Mouse (Mus musculus): Measurements from ENCODE around the gene Pilra. TPM values are rescaled to one million over a fixed set of nuclear protein-coding genes. Genes with fewer than 3 reads are reported as not detected.

Pilra gene
- total RNA-seq, 1 experiment: 0.62 TPM

- no peak overlapping the region for H3K4me3 ChIP-seq (ENCODE audit: insufficient read depth in 1 of 2, low read depth in 1 of 2, low read length in 2 of 2, poor library complexity in 1 of 2, severe bottlenecking in 1 of 2)
- H3K9me3 ChIP-seq (ENCODE audit: control insufficient read depth, insufficient read depth, low read depth, low read length): peaks cover 6% of the 10 kb centered on the region
- H3K4me1 ChIP-seq (ENCODE audit: control insufficient read depth in 2 of 2, insufficient read depth in 2 of 2, low read length in 2 of 2, poor library complexity in 1 of 2): no peaks in the 10 kb centered on the region
- DNase-seq (ENCODE audit: low read depth, low spot score): no peak
- TF ChIP-seq HCFC1 (IDR thresholded peaks at IDR 0.05; ENCODE audit: borderline replicate concordance, insufficient read depth, low read length): no peak
- TF ChIP-seq ZNF384 (IDR thresholded peaks at IDR 0.05; ENCODE audit: low read depth, low read length): no peak
- TF ChIP-seq ZC3H11A (IDR thresholded peaks at IDR 0.05; ENCODE audit: borderline replicate concordance, low read depth, low read length): no peak
- TF ChIP-seq CHD2 (IDR thresholded peaks at IDR 0.05; ENCODE audit: low read depth, low read length): no peak
- no peak for TF ChIP-seq MAFK (IDR thresholded peaks at IDR 0.05; ENCODE audit: insufficient read depth, low read depth, low read length)
- H3K27ac ChIP-seq (ENCODE audit: insufficient read depth, low read depth, low read length, poor library complexity, severe bottlenecking): no peak overlapping the region
- H3K9ac ChIP-seq (ENCODE audit: insufficient read depth, low read depth, low read length, poor library complexity, severe bottlenecking): no peak overlapping the region
- in situ Hi-C loops (cut with MboI; ENCODE audit: low sequenced_read_pairs in 2 of 2, unreplicated experiment in 2 of 2): no loop called here
- peaks cover 9% of the 10 kb centered on the region; the same call in 1 of the 2 replicates for H3K36me3 ChIP-seq (ENCODE audit: control insufficient read depth, insufficient read depth, low read length, poor library complexity, severe bottlenecking)
Observed at GRCm38 (mm10) chr5:137808316-137808715, 27.8 kb downstream of the Pilra start.

GRCm38 (mm10) chr5:137806158-137806557 is 29.9 kb downstream of the Pilra start:
- no peaks in the 10 kb centered on the region for H3K9me3 ChIP-seq (ENCODE audit: control insufficient read depth, insufficient read depth, low read depth, low read length)
- no peaks in the 10 kb centered on the region for H3K4me1 ChIP-seq (ENCODE audit: control insufficient read depth in 2 of 2, insufficient read depth in 2 of 2, low read length in 2 of 2, poor library complexity in 1 of 2)
- no peak for TF ChIP-seq ZNF384 (IDR thresholded peaks at IDR 0.05; ENCODE audit: low read depth, low read length)
- no peak for TF ChIP-seq CHD2 (IDR thresholded peaks at IDR 0.05; ENCODE audit: low read depth, low read length)
- no peak for TF ChIP-seq HCFC1 (IDR thresholded peaks at IDR 0.05; ENCODE audit: borderline replicate concordance, insufficient read depth, low read length)
- no peak for TF ChIP-seq MAFK (IDR thresholded peaks at IDR 0.05; ENCODE audit: insufficient read depth, low read depth, low read length)
- TF ChIP-seq ZC3H11A (IDR thresholded peaks at IDR 0.05; ENCODE audit: borderline replicate concordance, low read depth, low read length): no peak
- H3K9ac ChIP-seq (ENCODE audit: insufficient read depth, low read depth, low read length, poor library complexity, severe bottlenecking): no peak overlapping the region
- H3K27ac ChIP-seq (ENCODE audit: insufficient read depth, low read depth, low read length, poor library complexity, severe bottlenecking): no peak overlapping the region
- peaks cover under 1% of the 10 kb centered on the region; the same call in 1 of the 2 replicates for H3K36me3 ChIP-seq (ENCODE audit: control insufficient read depth, insufficient read depth, low read length, poor library complexity, severe bottlenecking)
- DNase-seq (ENCODE audit: low read depth, low spot score): no peak
- in situ Hi-C loops (cut with MboI; ENCODE audit: low sequenced_read_pairs in 2 of 2, unreplicated experiment in 2 of 2): no loop called here
- H3K4me3 ChIP-seq (ENCODE audit: insufficient read depth in 1 of 2, low read depth in 1 of 2, low read length in 2 of 2, poor library complexity in 1 of 2, severe bottlenecking in 1 of 2): no peak overlapping the region

GRCm38 (mm10) chr5:137800917-137801316 is 35.2 kb downstream of the Pilra start:
- in situ Hi-C loops (cut with MboI; ENCODE audit: low sequenced_read_pairs in 2 of 2, unreplicated experiment in 2 of 2): no loop called here
- Histone ChIP-seq H3K4me3 (ENCODE audit: insufficient read depth in 1 of 2, low read depth in 1 of 2, low read length in 2 of 2, poor library complexity in 1 of 2, severe bottlenecking in 1 of 2) (no peak overlapping the region), H3K9me3 (ENCODE audit: control insufficient read depth, insufficient read depth, low read depth, low read length) (no peaks in the 10 kb centered on the region), H3K4me1 (ENCODE audit: control insufficient read depth in 2 of 2, insufficient read depth in 2 of 2, low read length in 2 of 2, poor library complexity in 1 of 2) (no peaks in the 10 kb centered on the region), H3K9ac (ENCODE audit: insufficient read depth, low read depth, low read length, poor library complexity, severe bottlenecking) (no peak overlapping the region), H3K36me3 (ENCODE audit: control insufficient read depth, insufficient read depth, low read length, poor library complexity, severe bottlenecking) (no peaks in the 10 kb centered on the region), H3K27ac (ENCODE audit: insufficient read depth, low read depth, low read length, poor library complexity, severe bottlenecking) (no peak overlapping the region)
- DNase-seq (ENCODE audit: low read depth, low spot score): no peak
- no peak for TF ChIP-seq ZC3H11A (IDR thresholded peaks at IDR 0.05; ENCODE audit: borderline replicate concordance, low read depth, low read length)
- no peak for TF ChIP-seq CHD2 (IDR thresholded peaks at IDR 0.05; ENCODE audit: low read depth, low read length)
- no peak for TF ChIP-seq HCFC1 (IDR thresholded peaks at IDR 0.05; ENCODE audit: borderline replicate concordance, insufficient read depth, low read length)
- no peak for TF ChIP-seq MAFK (IDR thresholded peaks at IDR 0.05; ENCODE audit: insufficient read depth, low read depth, low read length)
- TF ChIP-seq ZNF384 (IDR thresholded peaks at IDR 0.05; ENCODE audit: low read depth, low read length): no peak

DNA sequence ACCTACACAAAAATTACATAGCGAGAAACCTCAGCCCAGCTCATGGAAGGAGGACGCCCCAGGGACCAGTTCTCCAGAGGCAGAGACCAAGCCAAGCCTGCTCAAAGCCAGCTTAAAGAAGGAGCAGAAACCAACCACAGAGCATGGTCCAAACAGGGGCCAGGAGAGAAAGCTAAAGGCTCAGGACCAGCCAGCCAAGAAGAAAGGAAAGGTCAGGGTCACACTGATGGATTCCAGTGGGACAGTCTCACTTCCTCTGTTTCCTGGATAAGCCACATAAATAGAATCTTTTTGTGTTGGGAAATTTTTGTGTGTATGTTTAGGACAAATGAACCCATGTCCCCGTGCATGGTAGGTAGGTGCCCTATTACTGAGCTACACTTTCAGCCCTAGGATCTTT is 39.5 kb downstream of the Pilra start:
- Histone ChIP-seq H3K36me3 (ENCODE audit: control insufficient read depth, insufficient read depth, low read length, poor library complexity, severe bottlenecking) (no peaks in the 10 kb centered on the region), H3K4me1 (ENCODE audit: control insufficient read depth in 2 of 2, insufficient read depth in 2 of 2, low read length in 2 of 2, poor library complexity in 1 of 2) (no peaks in the 10 kb centered on the region), H3K9me3 (ENCODE audit: control insufficient read depth, insufficient read depth, low read depth, low read length) (no peaks in the 10 kb centered on the region), H3K27ac (ENCODE audit: insufficient read depth, low read depth, low read length, poor library complexity, severe bottlenecking) (no peak overlapping the region), H3K9ac (ENCODE audit: insufficient read depth, low read depth, low read length, poor library complexity, severe bottlenecking) (no peak overlapping the region), H3K4me3 (ENCODE audit: insufficient read depth in 1 of 2, low read depth in 1 of 2, low read length in 2 of 2, poor library complexity in 1 of 2, severe bottlenecking in 1 of 2) (no peak overlapping the region)
- TF ChIP-seq ZC3H11A (IDR thresholded peaks at IDR 0.05; ENCODE audit: borderline replicate concordance, low read depth, low read length) (no peak), CHD2 (IDR thresholded peaks at IDR 0.05; ENCODE audit: low read depth, low read length) (no peak), ZNF384 (IDR thresholded peaks at IDR 0.05; ENCODE audit: low read depth, low read length) (no peak), MAFK (IDR thresholded peaks at IDR 0.05; ENCODE audit: insufficient read depth, low read depth, low read length) (no peak), HCFC1 (IDR thresholded peaks at IDR 0.05; ENCODE audit: borderline replicate concordance, insufficient read depth, low read length) (no peak)
- no peak for DNase-seq (ENCODE audit: low read depth, low spot score)
- in situ Hi-C loops (cut with MboI; ENCODE audit: low sequenced_read_pairs in 2 of 2, unreplicated experiment in 2 of 2): no loop called here

DNA sequence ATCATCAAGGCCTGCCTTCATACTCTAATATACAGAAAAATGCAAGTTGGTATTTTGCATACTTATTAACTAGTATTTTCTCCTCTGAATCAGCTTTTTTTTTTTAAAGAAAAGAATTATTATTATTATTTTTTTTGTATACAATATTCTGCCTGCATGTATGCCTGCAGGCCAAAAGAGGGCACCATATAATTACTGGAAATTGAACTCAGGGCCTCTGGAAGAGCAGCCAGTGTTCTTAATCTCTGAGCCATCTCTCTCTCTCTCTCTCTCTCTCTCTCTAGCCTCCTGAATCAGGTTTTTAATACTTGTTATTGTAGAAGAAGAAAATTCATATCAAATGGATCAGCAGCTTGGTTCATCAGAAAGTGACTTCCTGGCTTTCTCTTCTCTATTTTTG is 44.5 kb downstream of the Pilra start:
- no peak overlapping the region for H3K27ac ChIP-seq (ENCODE audit: insufficient read depth, low read depth, low read length, poor library complexity, severe bottlenecking)
- no peak for DNase-seq (ENCODE audit: low read depth, low spot score)
- in situ Hi-C loops (cut with MboI; ENCODE audit: low sequenced_read_pairs in 2 of 2, unreplicated experiment in 2 of 2): no loop called here
- no peak overlapping the region for H3K4me3 ChIP-seq (ENCODE audit: insufficient read depth in 1 of 2, low read depth in 1 of 2, low read length in 2 of 2, poor library complexity in 1 of 2, severe bottlenecking in 1 of 2)
- no peak overlapping the region for H3K9ac ChIP-seq (ENCODE audit: insufficient read depth, low read depth, low read length, poor library complexity, severe bottlenecking)
- peaks cover 0 to 3% of the 10 kb centered on the region in 2 experiments; a peak in 1 of 4 replicates for H3K4me1 ChIP-seq (ENCODE audit: control insufficient read depth in 2 of 2, insufficient read depth in 2 of 2, low read length in 2 of 2, poor library complexity in 1 of 2)
- H3K36me3 ChIP-seq (ENCODE audit: control insufficient read depth, insufficient read depth, low read length, poor library complexity, severe bottlenecking): no peaks in the 10 kb centered on the region
- TF ChIP-seq ZC3H11A (IDR thresholded peaks at IDR 0.05; ENCODE audit: borderline replicate concordance, low read depth, low read length): no peak
- no peak for TF ChIP-seq MAFK (IDR thresholded peaks at IDR 0.05; ENCODE audit: insufficient read depth, low read depth, low read length)
- no peak for TF ChIP-seq HCFC1 (IDR thresholded peaks at IDR 0.05; ENCODE audit: borderline replicate concordance, insufficient read depth, low read length)
- TF ChIP-seq CHD2 (IDR thresholded peaks at IDR 0.05; ENCODE audit: low read depth, low read length): no peak
- no peak for TF ChIP-seq ZNF384 (IDR thresholded peaks at IDR 0.05; ENCODE audit: low read depth, low read length)
- H3K9me3 ChIP-seq (ENCODE audit: control insufficient read depth, insufficient read depth, low read depth, low read length): no peaks in the 10 kb centered on the region

All from ES-E14 (cell line).